Mouse (Mus musculus) neural tube, embryonic 11.5 days (tissue): ENCODE results near the gene Fam219a. TPM values are rescaled to one million over a fixed set of nuclear protein-coding genes. Genes with fewer than 3 reads are reported as not detected.
A peak's percentile ranks its signal among the peaks of the same experiment; 100 is the strongest.

Experiments
- ATAC-seq: fragments of 200-750 bp; cut with Nextera tagmentation; 2 replicates; pipeline ENCODE4 v1.8.0; 2017; ENCODE audit warnings: moderate number of reproducible peaks, mild to moderate bottlenecking, moderate TSS enrichment, moderate library complexity; ENCODE audit not compliant: insufficient read depth, low FRiP score, low TSS enrichment
- DNase-seq: peaks from one replicate; pipeline ENCODE4 v3.0.0-alpha.2; 2015; ENCODE audit warnings: low spot score
- H3K27ac ChIP-seq: fragments of 300-500 bp; sonication (generic); 2 replicates; pipeline ENCODE4 v1.5.1; 2014; ENCODE audit warnings: low read depth, mild to moderate bottlenecking, low read length
- H3K27me3 ChIP-seq: fragments of 300-500 bp; sonication (generic); 2 replicates; pipeline ENCODE4 v1.6.1; 2014; ENCODE audit warnings: mild to moderate bottlenecking, low read length, mixed read lengths; ENCODE audit not compliant: control insufficient read depth, insufficient read depth
- H3K36me3 ChIP-seq: fragments of 300-500 bp; sonication (generic); 2 replicates; pipeline ENCODE4 v1.6.1; 2014; ENCODE audit warnings: mild to moderate bottlenecking, low read length, moderate library complexity, mixed read lengths; ENCODE audit not compliant: control insufficient read depth, insufficient read depth
- H3K4me1 ChIP-seq: fragments of 300-500 bp; sonication (generic); 2 replicates; pipeline ENCODE4 v1.6.1; 2014; ENCODE audit warnings: low read length, mixed read lengths; ENCODE audit not compliant: control insufficient read depth, insufficient read depth
- H3K4me2 ChIP-seq: fragments of 300-500 bp; sonication (generic); 2 replicates; pipeline ENCODE4 v1.6.1; 2014; ENCODE audit warnings: low read depth, mild to moderate bottlenecking, moderate library complexity
- H3K4me3 ChIP-seq: fragments of 300-500 bp; sonication (generic); 2 replicates; pipeline ENCODE4 v1.5.1; 2014; ENCODE audit warnings: low read depth, low read length
- H3K9ac ChIP-seq: fragments of 300-500 bp; sonication (generic); 2 replicates; pipeline ENCODE4 v1.6.1; 2014; ENCODE audit warnings: mild to moderate bottlenecking, low read length
- H3K9me3 ChIP-seq: fragments of 300-500 bp; sonication (generic); 2 replicates; pipeline ENCODE4 v1.6.1; 2016; ENCODE audit warnings: low read length; ENCODE audit not compliant: control insufficient read depth
- WGBS: fragments of 180-500 bp; shearing (Covaris S2); extraction: QIAGEN DNeasy Blood & Tissue Kit; methylation state at CpG from one replicate; pipeline ENCODE4 v1.1.7; 2014; 5-methylcytosine and 5-hydroxymethylcytosine counted together
- polyA plus RNA-seq: library from polyadenylated mRNA; unstranded; fragments of >200 nt; fragmentation: Nextera tagmentation; extraction: Ambion mirVana; gene quantifications from 2 replicates; pipeline ENCODE4 v1.2.1, GENCODE M21; 2014

Fam219a gene
- polyA plus RNA-seq, 1 experiment from 2014 or later, result 11.6 TPM

DNA sequence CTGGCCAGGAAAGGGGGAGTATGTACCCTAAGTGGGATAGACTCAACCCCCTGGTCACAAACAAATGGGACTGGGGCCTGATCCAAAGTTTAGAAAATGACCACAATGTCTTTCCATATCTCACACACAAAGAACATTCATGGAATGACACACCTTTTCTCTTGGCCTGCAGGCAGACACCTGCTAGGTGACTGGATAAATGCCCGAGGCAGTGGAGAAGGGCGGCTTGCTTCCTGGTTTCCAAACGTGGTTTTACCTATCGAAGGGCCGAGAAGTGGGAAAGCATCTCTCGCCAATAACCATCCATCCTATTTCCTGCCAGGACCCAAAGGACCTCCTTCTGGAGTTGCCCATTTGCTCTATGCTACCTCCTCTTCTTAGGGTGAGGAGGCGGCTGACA is 76.4 kb downstream of the Fam219a start:
- Histone ChIP-seq H3K9me3 (no peaks in the 10 kb centered on the region), H3K4me2 (no peak overlapping the region), H3K27ac (no peak overlapping the region), H3K27me3 (peaks cover 22% of the 10 kb centered on the region), H3K36me3 (no peaks in the 10 kb centered on the region), H3K4me3 (no peak overlapping the region), H3K9ac (no peak overlapping the region), H3K4me1 (peaks cover 5% of the 10 kb centered on the region)
- ATAC-seq (no peak), DNase-seq (no peak)
- 79% methylated on average over 7 of the region's 7 CpGs for WGBS

DNA sequence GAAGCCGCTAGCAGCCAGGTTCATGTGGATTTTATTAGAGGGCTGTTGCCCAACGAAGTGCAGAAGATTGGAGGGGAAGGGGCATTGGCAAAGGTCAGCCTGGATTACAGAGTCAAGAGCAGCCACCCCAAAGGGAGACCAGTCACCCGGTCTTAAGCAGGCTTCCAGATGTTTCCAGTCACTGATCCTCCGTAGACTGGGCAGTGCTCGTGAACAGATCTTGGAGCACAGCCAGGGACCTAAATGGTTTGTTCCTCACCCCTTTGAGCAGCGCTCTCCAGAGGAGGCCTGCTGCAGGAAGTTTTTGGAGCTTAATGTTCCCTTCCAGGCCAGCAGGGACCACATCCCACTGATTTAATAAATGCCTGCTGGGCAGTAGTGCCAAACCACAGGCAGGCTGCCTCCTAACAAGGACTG is 87.7 kb downstream of the Fam219a start:
- Histone ChIP-seq H3K4me2 (no peak overlapping the region), H3K27me3 (no peaks in the 10 kb centered on the region), H3K9me3 (no peaks in the 10 kb centered on the region), H3K36me3 (no peaks in the 10 kb centered on the region), H3K4me1 (no peaks in the 10 kb centered on the region), H3K27ac (no peak overlapping the region), H3K9ac (no peak overlapping the region), H3K4me3 (no peak overlapping the region)
- ATAC-seq (no peak), DNase-seq (peak; percentile 9)
- 67% methylated on average over 6 of the region's 6 CpGs for WGBS

- DNase-seq, result peak; percentile 2
- no peak overlapping the region for H3K9ac ChIP-seq
- H3K27ac ChIP-seq, result no peak overlapping the region
- H3K4me1 ChIP-seq, result no peaks in the 10 kb centered on the region
- no peak overlapping the region for H3K4me3 ChIP-seq
- H3K4me2 ChIP-seq, result no peak overlapping the region
- no peak for ATAC-seq
- WGBS, result 81% methylated on average over 8 of the region's 8 CpGs
- no peaks in the 10 kb centered on the region for H3K36me3 ChIP-seq
- no peaks in the 10 kb centered on the region for H3K9me3 ChIP-seq
- H3K27me3 ChIP-seq, result no peaks in the 10 kb centered on the region
Observed at GRCm38 (mm10) chr4:41480254-41480653, 89.1 kb downstream of the Fam219a start.

DNA sequence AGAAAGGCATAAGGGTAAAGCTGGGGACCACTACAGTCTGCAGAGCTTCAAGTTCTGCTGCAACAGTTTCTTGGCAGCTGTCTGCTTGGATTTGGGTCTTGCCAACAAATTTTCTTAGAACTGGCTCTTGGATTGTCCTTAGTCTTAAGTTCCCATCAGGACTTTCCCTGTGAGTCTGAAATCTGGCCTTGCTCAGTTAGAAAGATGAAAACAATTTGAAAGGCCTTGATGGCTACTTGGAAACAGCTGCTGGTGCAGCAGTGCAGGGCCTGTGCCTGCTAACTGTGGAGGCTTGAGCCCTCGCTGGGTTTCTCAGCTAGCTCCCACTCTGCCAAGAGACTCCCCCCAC is 89.9 kb downstream of the Fam219a start:
- no peaks in the 10 kb centered on the region for H3K36me3 ChIP-seq
- H3K27me3 ChIP-seq, result no peaks in the 10 kb centered on the region
- DNase-seq (no peak), ATAC-seq (no peak)
- H3K9ac ChIP-seq, result no peak overlapping the region
- no peak overlapping the region for H3K4me3 ChIP-seq
- H3K4me1 ChIP-seq, result no peaks in the 10 kb centered on the region
- H3K4me2 ChIP-seq, result no peak overlapping the region
- H3K9me3 ChIP-seq, result no peaks in the 10 kb centered on the region
- H3K27ac ChIP-seq, result no peak overlapping the region
- 84% methylated on average over 1 of the region's 1 CpGs for WGBS

GRCm38 (mm10) chr4:41478751-41479455 is 90.4 kb downstream of the Fam219a start:
- peak; percentile 16 for DNase-seq
- Histone ChIP-seq H3K9me3 (no peaks in the 10 kb centered on the region), H3K27me3 (no peaks in the 10 kb centered on the region), H3K9ac (no peak overlapping the region), H3K36me3 (no peaks in the 10 kb centered on the region), H3K27ac (no peak overlapping the region), H3K4me1 (no peaks in the 10 kb centered on the region), H3K4me2 (no peak overlapping the region), H3K4me3 (no peak overlapping the region)
- ATAC-seq, result no peak
- WGBS, result 81% methylated on average over 4 of the region's 4 CpGs

GRCm38 (mm10) chr4:41477648-41478160 is 91.6 kb downstream of the Fam219a start:
- ATAC-seq, result no peak
- Histone ChIP-seq H3K9me3 (no peaks in the 10 kb centered on the region), H3K4me2 (no peak overlapping the region), H3K27ac (no peak overlapping the region), H3K4me1 (no peaks in the 10 kb centered on the region), H3K36me3 (no peaks in the 10 kb centered on the region), H3K4me3 (no peak overlapping the region), H3K9ac (no peak overlapping the region), H3K27me3 (no peaks in the 10 kb centered on the region)
- 91% methylated on average over 9 of the region's 9 CpGs for WGBS
- peak; percentile 9 for DNase-seq

DNA sequence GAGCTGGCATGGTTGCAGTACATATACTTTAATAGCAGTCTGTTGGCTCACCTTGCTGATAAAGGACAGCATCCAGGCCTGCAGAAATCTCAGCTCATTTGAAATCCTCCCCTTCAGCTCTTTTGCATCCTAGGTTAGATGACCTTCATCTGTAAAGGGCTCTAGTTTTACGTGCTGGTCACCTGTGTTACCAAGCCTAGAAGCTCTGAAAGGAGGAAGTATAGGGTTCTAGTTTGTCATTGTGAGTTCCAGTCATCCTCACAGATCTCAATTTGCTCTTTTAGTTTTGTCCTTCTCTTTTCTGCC is 98.0 kb downstream of the Fam219a start:
- no peak for DNase-seq
- no peaks in the 10 kb centered on the region for H3K27me3 ChIP-seq
- H3K27ac ChIP-seq, result peak overlapping the region; percentile 67; the same call in 1 of the 2 replicates
- no peak overlapping the region for H3K4me2 ChIP-seq
- H3K36me3 ChIP-seq, result no peaks in the 10 kb centered on the region
- H3K9me3 ChIP-seq, result no peaks in the 10 kb centered on the region
- H3K4me3 ChIP-seq, result no peak overlapping the region
- H3K4me1 ChIP-seq, result peaks cover 9% of the 10 kb centered on the region; the same call in 1 of the 2 replicates
- no peak for ATAC-seq
- H3K9ac ChIP-seq, result no peak overlapping the region
- 90% methylated on average over 1 of the region's 1 CpGs for WGBS

DNA sequence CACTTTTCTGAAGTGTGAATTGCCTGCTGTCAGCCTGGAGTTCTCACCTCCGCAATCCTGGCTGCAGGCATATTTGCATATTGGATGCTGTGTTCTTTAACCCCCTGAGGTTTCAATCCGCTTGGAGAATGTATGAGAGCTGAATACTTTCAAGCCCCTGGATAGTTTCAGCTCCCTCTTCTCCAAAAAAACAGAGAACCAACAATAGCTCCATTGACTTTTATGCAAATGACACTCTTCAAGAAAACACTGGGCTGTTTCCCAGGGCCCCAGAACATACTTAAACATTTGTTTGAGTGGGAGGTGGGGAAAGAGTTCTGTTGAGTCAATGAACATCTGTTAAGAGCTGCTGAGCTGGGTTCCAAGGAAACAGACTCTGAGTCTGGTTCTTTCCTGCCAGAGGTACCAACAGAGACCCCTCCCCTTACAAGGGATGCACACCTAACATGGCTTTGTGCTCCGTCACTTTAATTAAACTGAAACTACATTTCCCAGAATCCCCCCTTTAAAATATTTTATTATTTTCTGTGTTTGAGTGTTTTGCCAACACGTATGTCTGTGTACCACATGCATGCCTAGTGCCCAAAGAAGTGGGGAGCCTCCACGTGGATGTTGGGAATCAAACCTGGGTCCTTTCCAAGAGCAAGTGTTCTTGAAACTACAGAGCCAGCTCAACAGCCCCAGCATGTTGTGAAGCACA is 98.5 kb downstream of the Fam219a start:
- WGBS, result 41% methylated on average over 5 of the region's 5 CpGs
- no peaks in the 10 kb centered on the region for H3K36me3 ChIP-seq
- no peaks in the 10 kb centered on the region for H3K9me3 ChIP-seq
- H3K4me3 ChIP-seq, result no peak overlapping the region
- H3K27me3 ChIP-seq, result no peaks in the 10 kb centered on the region
- ATAC-seq (peak; percentile 74), DNase-seq (peak; percentile 44)
- no peak overlapping the region for H3K4me2 ChIP-seq
- no peak overlapping the region for H3K9ac ChIP-seq
- peaks cover 9% of the 10 kb centered on the region; the same call in 1 of the 2 replicates for H3K4me1 ChIP-seq
- H3K27ac ChIP-seq, result peak overlapping the region; percentile 69
